Mouse (Mus musculus) frontal cortex, postnatal 36 days (tissue): Measurements from ENCODE around the gene Mxra7.

Source experiments
- DNase-seq, 2 experiments: peaks; one replicate each; pipeline ENCODE4 v3.0.0; 2022; ENCODE audit warnings: low spot score in 2 of 2

The Mxra7 gene

DNA sequence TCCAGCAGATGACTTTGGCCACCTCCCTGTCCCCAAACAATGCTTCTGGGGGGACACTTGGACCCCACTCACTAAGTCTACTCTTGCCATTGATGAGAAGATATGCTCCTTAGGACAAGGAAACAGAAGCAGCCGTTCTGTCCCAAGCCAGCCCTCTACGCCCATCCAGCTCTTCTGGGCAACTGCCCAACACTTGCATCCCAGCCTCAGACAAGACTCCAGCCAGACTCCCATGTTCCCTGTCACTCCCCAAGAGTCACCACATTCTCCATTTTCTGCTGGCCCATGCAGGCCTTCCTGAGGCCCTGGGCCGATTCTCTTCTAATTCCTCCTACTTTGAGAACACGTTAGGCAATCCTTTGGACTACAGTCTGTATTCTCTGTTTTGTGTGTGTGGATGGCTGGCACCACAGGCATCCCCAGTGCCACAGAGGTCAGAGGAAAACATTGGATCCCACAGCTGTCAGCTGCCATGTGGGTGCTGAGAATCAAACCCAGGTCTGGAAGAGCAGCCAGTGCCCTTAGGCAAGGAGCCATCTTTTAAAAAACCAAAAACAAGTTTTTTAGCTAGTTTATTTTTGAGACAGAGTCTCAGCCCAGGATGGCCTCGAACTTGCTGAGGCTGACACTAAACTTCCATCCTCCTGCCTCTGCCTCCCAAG lies 7.8 kb downstream of the Mxra7 start:
- DNase-seq = no peak

- DNase-seq = no peak
These were observed 9.1 kb downstream of the Mxra7 start for GRCm38 (mm10) chr11:116818722-116819121.

DNA sequence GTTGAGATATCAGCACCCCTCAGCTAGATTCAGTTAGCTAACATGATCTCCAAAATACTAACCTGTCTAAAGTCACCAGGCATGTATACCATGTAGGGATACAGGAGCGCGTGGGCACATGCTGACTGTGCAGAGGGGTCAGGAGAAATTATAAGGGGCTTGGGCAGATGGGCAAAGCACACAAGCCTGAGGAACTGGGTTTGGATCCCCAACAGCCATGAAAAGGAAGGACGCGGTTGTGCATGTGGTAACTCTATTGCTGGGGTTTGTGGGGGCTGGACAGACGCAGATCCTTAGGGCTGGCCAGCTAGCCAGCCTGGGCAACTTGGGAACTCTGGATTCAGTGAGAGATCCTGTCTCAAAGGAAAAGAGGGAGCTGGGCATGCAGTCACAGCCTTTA lies 10.3 kb downstream of the Mxra7 start:
- DNase-seq = no peak

- DNase-seq = no peak
These were observed 11.1 kb downstream of the Mxra7 start for GRCm38 (mm10) chr11:116816769-116817168.

GRCm38 (mm10) chr11:116814884-116815415 lies 12.9 kb downstream of the Mxra7 start:
- DNase-seq = no peak

DNA sequence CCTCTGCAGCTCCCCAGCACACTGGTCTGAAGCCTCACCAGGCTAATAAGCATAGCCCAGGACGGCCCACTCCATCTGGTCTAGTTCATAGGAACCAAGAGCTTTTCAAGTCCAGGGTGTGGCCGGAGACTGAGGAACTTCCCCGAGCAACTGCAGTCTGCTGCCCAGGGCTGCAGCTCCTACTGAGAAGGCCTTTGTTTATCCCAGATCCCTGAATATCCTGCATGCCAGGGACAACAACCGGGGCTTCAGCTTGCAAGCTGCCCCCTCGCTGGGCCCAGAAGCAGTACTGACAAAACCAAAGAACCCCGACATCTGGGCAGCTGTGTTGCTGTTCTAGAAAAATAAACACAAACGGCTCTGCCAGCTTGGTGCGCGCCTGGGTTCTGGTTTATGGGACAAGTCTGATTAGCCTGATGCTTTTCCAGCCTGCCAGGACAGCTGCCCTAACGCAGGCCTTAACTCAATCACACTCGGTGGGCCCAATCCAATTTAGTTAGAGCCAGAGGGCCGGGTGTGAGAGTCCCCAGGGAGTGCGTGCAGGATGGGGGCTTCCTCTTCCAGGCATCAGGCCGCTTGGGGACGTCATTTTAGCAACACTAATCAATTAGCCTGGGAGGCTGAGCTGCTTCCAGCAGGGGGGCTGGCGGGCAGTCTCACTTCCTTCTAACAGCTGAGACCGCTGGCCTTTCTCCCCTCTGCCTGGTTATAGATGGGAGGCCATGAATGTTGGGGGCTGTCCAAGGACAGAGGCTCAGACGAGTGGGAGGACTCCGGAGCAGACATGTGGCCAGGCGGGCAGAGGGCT lies 13.6 kb downstream of the Mxra7 start:
- DNase-seq = no peak

- no peak for DNase-seq
These were observed 14.2 kb downstream of the Mxra7 start for GRCm38 (mm10) chr11:116813610-116814009.

- peak in 1 of 2 experiments; percentile 1 for DNase-seq
These were observed 14.9 kb downstream of the Mxra7 start for GRCm38 (mm10) chr11:116812793-116813529.

DNA sequence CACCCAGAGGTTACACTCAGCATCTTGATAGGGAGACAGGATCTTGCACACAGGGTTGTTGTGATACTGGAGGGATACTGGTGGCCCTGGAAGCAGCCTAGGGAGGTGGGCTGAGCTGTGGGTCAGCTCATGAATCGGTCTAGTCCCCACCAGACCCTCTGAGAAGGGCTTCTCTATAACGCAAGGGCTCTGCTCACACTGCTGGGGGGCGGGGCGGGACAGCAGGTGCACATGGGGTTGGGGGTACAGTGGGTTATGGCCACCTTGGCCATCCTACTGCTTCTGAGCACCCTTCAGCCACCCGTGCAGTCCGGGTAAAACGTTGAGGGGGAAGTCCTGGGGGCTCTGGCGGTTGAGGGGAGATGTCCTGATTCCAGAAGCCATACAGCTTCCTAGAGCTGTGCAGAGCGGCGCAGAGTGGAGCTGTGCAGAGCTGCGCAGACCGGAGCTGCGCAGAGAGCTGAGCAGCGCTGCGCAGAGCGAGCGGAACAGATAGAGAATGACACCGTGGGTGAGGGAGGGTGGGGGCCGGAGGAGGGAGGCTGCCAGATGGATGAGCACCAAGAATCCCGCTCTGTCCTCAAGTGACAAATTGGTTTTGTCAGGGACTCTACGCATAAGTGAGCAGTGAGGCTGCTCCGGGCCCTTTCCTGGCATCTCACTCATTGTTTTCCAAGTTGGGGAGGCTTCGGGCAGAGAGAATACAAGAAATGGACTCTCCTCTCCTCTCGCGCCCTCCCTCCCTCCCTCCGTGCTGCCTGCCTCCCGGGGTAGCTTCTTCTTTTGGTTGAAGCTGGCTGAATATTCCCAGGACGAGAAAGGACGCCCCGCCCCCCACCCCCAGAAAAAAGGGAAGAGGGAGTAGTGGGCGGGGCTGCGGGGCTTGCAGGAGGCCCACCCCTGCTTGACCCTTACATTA lies 16.6 kb downstream of the Mxra7 start:
- peak; percentile 76 to 83 for DNase-seq

- peak in 1 of 2 experiments; percentile 11 for DNase-seq
These were observed 17.3 kb downstream of the Mxra7 start for GRCm38 (mm10) chr11:116810528-116810927.

- no peak for DNase-seq
These were observed 18.3 kb downstream of the Mxra7 start for GRCm38 (mm10) chr11:116809520-116809919.

DNA sequence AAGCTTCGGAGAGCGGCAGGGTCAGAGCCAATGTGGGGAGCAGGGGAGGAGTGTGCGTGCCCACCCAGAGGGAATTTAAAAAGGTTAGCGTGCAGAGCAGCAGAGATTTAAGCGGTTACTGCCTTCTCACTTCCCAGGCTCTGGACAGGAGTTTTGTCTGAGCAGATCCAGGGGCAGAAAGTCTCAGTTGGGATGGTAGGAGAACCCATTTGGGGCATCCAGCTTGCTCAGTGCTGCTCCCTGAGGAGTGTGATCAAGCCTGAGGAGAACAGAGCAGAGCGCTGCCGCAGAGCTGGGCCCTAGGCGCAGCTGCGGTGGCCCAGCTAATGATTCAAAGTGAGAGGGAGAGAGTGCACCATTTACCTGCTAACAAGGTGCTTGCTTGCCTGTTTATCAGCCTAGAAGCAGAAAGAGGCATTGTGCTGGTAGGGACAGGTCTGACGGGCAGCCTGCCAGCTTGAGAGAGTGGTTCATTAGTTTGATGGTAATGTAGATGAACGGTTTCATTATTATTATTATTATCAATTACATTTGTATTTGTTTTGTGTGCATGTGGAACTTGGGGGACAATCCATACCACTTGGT lies 18.9 kb downstream of the Mxra7 start:
- peak in 1 of 2 experiments; percentile 1 for DNase-seq

DNA sequence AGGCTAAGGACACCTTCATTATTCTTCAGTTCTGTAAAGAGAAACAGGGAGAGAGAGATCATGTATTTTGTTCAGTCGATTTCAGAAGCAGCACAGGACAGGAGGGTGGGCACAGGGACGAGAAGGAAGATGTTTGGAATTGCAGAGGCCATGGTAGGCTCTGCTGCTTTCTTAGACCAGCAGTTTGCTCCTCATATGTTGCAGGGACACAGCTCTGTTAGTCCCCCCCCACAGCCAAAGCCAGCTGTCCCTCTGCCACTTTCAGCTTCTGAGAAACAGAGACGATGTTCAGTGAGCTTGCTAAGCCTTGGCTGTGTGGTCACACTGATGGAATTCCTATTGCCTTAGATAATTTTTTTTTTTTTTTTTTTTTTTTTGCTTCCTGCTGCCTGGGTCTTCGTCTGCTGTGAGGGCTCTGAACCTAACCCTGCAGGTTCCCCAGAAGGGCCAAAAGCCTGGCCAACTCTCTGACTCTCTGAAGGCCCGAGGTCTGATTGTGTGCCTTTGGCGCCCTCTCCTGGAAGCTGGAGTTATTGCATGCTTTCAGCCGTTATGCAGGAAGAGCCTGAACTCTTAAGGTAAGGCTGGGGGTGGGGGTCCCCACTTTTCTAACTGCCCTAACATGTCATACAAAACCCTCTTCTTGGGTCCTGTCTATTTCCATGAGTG lies 19.8 kb downstream of the Mxra7 start:
- peak; percentile 79 to 88 for DNase-seq

- no peak for DNase-seq
These were observed 20.3 kb downstream of the Mxra7 start for GRCm38 (mm10) chr11:116807526-116807925.

GRCm38 (mm10) chr11:116807116-116807515 lies 20.7 kb downstream of the Mxra7 start:
- no peak for DNase-seq

- DNase-seq = no peak
These were observed 21.4 kb downstream of the Mxra7 start for GRCm38 (mm10) chr11:116806136-116807071.

GRCm38 (mm10) chr11:116802709-116803108 lies 25.1 kb downstream of the Mxra7 start:
- DNase-seq = no peak

DNA sequence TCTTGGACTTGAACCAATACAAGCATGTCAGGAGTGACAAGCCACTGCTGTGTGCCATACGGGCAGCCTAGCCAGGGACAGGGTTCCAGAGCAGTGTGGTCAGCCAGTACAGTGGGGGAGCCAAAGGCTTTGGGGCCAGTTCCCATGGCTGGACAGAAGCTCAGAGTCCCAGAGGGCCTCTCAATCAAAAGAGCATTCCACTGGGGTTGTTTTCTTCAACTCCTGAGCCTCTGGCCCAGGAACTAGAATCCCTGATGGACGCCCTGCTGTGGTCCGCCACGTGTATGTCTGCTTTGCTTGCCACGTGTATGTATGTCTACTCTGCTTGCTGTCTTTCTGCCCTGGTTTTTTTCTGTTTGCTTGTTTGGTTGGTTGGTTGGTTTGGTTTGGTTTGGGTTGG lies 26.7 kb downstream of the Mxra7 start:
- no peak for DNase-seq

DNA sequence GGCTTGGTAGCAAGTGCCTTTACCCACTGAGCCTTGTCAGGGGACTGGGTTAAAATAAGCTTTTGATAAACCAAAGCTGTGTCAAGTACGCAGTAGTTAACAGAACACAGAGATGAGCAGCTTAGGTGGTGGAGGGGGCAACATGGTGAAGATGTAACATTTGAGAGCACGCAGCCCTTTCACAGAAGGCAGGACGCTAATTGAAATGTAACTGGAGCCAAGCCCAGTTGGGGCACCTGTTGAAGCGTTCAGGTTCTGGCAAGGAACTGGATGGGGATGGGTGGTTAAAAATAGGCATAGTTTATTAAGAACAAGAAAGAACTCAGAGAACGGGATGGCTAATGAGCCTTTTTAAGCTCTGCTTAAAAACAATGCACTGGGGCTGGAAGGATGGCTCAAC lies 28.5 kb downstream of the Mxra7 start:
- DNase-seq = no peak
